Mouse (Mus musculus) spleen, embryonic (tissue): ENCODE results near the gene Gemin4.

Experiments used
- CTCF ChIA-PET: fragments of 350-600 bp; sonication (Branson Sonifier 250); formaldehyde crosslinking; loops from one replicate; lab custom pipeline; 2022; lab: Charles Lee

Gemin4 gene

DNA sequence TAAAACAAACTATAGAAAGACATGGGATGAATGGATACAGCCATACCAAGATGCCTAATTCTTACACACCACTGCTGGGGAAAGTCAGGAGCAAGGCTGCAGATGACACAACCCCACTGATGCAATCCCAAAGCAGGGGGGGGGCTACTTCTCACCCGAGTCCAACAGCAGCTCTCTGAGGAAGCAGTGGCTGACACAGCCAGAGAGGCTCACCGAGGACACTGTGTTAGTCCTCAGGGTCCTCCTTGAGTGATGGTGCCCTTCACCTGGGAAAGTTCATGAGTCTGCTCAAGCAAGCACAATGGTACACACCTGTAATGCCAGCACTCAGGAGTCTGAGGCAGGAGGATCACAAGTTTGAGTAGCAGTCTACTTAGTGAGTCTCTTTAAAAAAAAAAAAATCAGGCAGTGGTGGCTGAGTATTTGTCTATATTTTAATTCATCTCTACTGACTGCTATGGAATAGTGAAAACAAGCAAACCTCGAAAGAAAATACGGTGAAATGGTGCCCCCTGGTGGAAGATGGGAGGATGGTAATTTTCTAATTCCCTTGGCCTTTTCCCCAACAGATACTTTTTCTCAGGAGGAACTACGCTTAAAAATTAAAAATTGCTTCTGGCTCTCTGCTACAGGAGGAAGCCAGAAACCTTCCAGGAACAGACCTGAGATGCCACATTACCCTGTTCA lies 50.2 kb downstream of the Gemin4 start:
- CTCF ChIA-PET = interaction anchor here (0.7 to 1.2 kb wide), 4 partner anchors 11 to 254 kb away, joined by 3 to 6 read pairs (median 3); no protein-coding TSS in a partner anchor

GRCm38 (mm10) chr11:76166657-76167056 lies 50.8 kb downstream of the Gemin4 start:
- CTCF ChIA-PET = interaction anchor here (0.7 to 1.2 kb wide), 5 partner anchors 11 to 254 kb away, joined by 3 to 6 read pairs (median 3); no protein-coding TSS in a partner anchor
